ENCODE assay signal across 8 mouse cellular contexts in the genomic region with DNA sequence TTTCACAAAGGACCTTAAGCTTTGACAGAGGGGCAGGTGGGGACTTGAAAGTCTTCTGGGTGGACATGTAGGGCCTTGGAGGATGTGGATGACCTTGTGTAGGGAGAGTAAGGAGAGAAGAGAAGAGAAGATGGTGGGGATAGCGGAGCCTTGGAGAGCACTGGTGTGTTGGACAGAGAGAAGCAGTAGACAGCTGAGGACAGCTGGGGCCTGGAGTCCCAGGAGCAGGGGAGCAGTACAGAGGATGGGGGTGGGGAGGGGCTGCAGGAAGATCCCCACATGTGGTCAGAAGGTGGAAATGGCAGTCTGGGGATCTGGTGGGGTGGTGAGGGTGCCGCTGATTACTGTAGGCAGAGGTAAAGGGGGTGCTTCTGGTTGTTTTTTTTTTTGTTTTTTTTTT. TPM values are rescaled to one million over a fixed set of nuclear protein-coding genes. Genes with fewer than 3 reads are reported as not detected.
DNase-seq lines count a peak whose midpoint lies in the region; ATAC-seq and TF ChIP-seq lines count a peak whose summit lies in the region.

No protein-coding gene starts in this region.

- peaks cover 38% of the 10 kb centered on the region for H3K4me1 ChIP-seq in kidney, postnatal 0 days (replicated peaks; ENCODE audit: insufficient read depth, low read length)
- peaks cover 69% of the 10 kb centered on the region for H3K4me1 ChIP-seq in heart, embryonic 12.5 days (replicated peaks)
- H3K4me1 ChIP-seq in intestine, postnatal 0 days (replicated peaks; ENCODE audit: control insufficient read depth, insufficient read depth, low read length): peaks cover 20% of the 10 kb centered on the region; the same call in 1 of the 2 replicates
- peaks cover 49% of the 10 kb centered on the region for H3K4me1 ChIP-seq in neural tube, embryonic 12.5 days

- DNase-seq in kidney, postnatal 0 days (ENCODE audit: low spot score): no peak
- DNase-seq in kidney, postnatal 36 days: no peak
- no peak for DNase-seq in layer of hippocampus, adult 9-10 months (ENCODE audit: low spot score)
- DNase-seq in c-Kit-positive CD71-positive TER-119-positive erythroid progenitor cells, embryonic 14.5 days (ENCODE audit: low spot score): no peak
- DNase-seq in gastrocnemius, postnatal 14 days: no peak

- no peak for ATAC-seq in kidney, postnatal 0 days (replicated peaks; ENCODE audit: low FRiP score, low read depth)
- ATAC-seq in heart, embryonic 12.5 days (ENCODE audit: insufficient number of reproducible peaks, low FRiP score): no peak
- ATAC-seq in intestine, postnatal 0 days: no peak
- no peak for ATAC-seq in neural tube, embryonic 12.5 days (ENCODE audit: low FRiP score, low read depth)

- 68% methylated on average over 2 of the region's 2 CpGs for WGBS in kidney, postnatal 0 days
- 79% methylated on average over 2 of the region's 2 CpGs for WGBS in heart, embryonic 12.5 days
- WGBS in intestine, postnatal 0 days: 63% methylated on average over 2 of the region's 2 CpGs
- WGBS in neural tube, embryonic 12.5 days: 58% methylated on average over 2 of the region's 2 CpGs

- H3K36me3 ChIP-seq in kidney, postnatal 0 days (ENCODE audit: insufficient read depth, low read length): no peaks in the 10 kb centered on the region
- H3K36me3 ChIP-seq in heart, embryonic 12.5 days: no peaks in the 10 kb centered on the region
- H3K36me3 ChIP-seq in intestine, postnatal 0 days (ENCODE audit: control insufficient read depth, insufficient read depth): peaks cover 5% of the 10 kb centered on the region; the same call in 1 of the 2 replicates
- H3K36me3 ChIP-seq in neural tube, embryonic 12.5 days: no peaks in the 10 kb centered on the region

- peak overlapping the region; percentile 34 for H3K4me2 ChIP-seq in kidney, postnatal 0 days (ENCODE audit: low read length)
- H3K4me2 ChIP-seq in heart, embryonic 12.5 days: peak overlapping the region; percentile 41; the same call in 1 of the 2 replicates
- H3K4me2 ChIP-seq in intestine, postnatal 0 days (replicated peaks; ENCODE audit: low read depth): peak overlapping the region; percentile 32
- peak overlapping the region; percentile 46 for H3K4me2 ChIP-seq in neural tube, embryonic 12.5 days (replicated peaks)

- intact Hi-C loops in gastrocnemius, postnatal 14 days (cut with DNase I; ENCODE audit: low total_unique reads): no loop called here

- no peaks in the 10 kb centered on the region for H3K9me3 ChIP-seq in kidney, postnatal 0 days (replicated peaks; ENCODE audit: low read length)
- H3K9me3 ChIP-seq in heart, embryonic 12.5 days (replicated peaks): no peaks in the 10 kb centered on the region
- no peaks in the 10 kb centered on the region for H3K9me3 ChIP-seq in intestine, postnatal 0 days (ENCODE audit: control insufficient read depth)
- no peaks in the 10 kb centered on the region for H3K9me3 ChIP-seq in neural tube, embryonic 12.5 days

- no peaks in the 10 kb centered on the region for H3K27me3 ChIP-seq in kidney, postnatal 0 days (ENCODE audit: insufficient read depth, low read length)
- H3K27me3 ChIP-seq in heart, embryonic 12.5 days (replicated peaks): no peaks in the 10 kb centered on the region
- no peaks in the 10 kb centered on the region for H3K27me3 ChIP-seq in intestine, postnatal 0 days (replicated peaks; ENCODE audit: control insufficient read depth, insufficient read depth, low read length)
- no peaks in the 10 kb centered on the region for H3K27me3 ChIP-seq in neural tube, embryonic 12.5 days (replicated peaks)

- TF ChIP-seq CTCF in kidney, postnatal 0 days (IDR thresholded peaks at IDR 0.05; ENCODE audit: low read depth): no peak
- TF ChIP-seq CTCF in intestine, postnatal 0 days (IDR thresholded peaks at IDR 0.05; ENCODE audit: low read depth): no peak

- H3K27ac ChIP-seq in kidney, postnatal 0 days: 0 out of 2 replicates have a peak overlapping the region, but pooled peaks have one; percentile 36
- no peak overlapping the region for H3K27ac ChIP-seq in heart, embryonic 12.5 days (ENCODE audit: poor library complexity, severe bottlenecking)
- H3K27ac ChIP-seq in intestine, postnatal 0 days (ENCODE audit: low read depth, low read length): no peak overlapping the region
- no peak overlapping the region for H3K27ac ChIP-seq in neural tube, embryonic 12.5 days

- 0 out of 2 replicates have a peak overlapping the region, but pooled peaks have one; percentile 5 for H3K4me3 ChIP-seq in kidney, postnatal 0 days (replicated peaks; ENCODE audit: low read depth, low read length)
- H3K4me3 ChIP-seq in heart, embryonic 12.5 days: no peak overlapping the region
- H3K4me3 ChIP-seq in intestine, postnatal 0 days (ENCODE audit: low read depth, low read length): no peak overlapping the region
- H3K4me3 ChIP-seq in neural tube, embryonic 12.5 days: no peak overlapping the region

- H3K9ac ChIP-seq in kidney, postnatal 0 days (ENCODE audit: low read depth, low read length): 0 out of 2 replicates have a peak overlapping the region, but pooled peaks have one; percentile 13
- H3K9ac ChIP-seq in heart, embryonic 12.5 days: no peak overlapping the region
- no peak overlapping the region for H3K9ac ChIP-seq in intestine, postnatal 0 days (ENCODE audit: low read depth, low read length)
- 0 out of 2 replicates have a peak overlapping the region, but pooled peaks have one; percentile 13 for H3K9ac ChIP-seq in neural tube, embryonic 12.5 days

RNA-seq across cellular contexts. Expression of gene Arrb1, which starts 4.8 kb away (rescaled TPM):
- 6.6 and 7.6 TPM in 2 replicates for polyA plus RNA-seq in kidney, postnatal 0 days (2015; fragmentation: Nextera tagmentation; extraction: Ambion mirVana)
- polyA plus RNA-seq in heart, embryonic 12.5 days (2016; fragmentation: Nextera tagmentation; extraction: Ambion mirVana): 13.4 and 14.5 TPM in 2 replicates
- 4.2 and 4.4 TPM in 2 replicates for polyA plus RNA-seq in intestine, postnatal 0 days (2015; fragmentation: Nextera tagmentation; extraction: Ambion mirVana)
- 16.3 and 18.4 TPM in 2 replicates for polyA plus RNA-seq in neural tube, embryonic 12.5 days (2016; fragmentation: Nextera tagmentation; extraction: Ambion mirVana)
- 10 to 100 TPM; 14.3 to 15.2 TPM for total RNA-seq in gastrocnemius, postnatal 14 days (2021)

RNA-seq across cellular contexts. Expression of gene Rps3, which starts 56.5 kb away (rescaled TPM):
- 873 and 942 TPM in 2 replicates for polyA plus RNA-seq in kidney, postnatal 0 days (2015; fragmentation: Nextera tagmentation; extraction: Ambion mirVana)
- polyA plus RNA-seq in heart, embryonic 12.5 days (2016; fragmentation: Nextera tagmentation; extraction: Ambion mirVana): 459 and 490 TPM in 2 replicates
- polyA plus RNA-seq in intestine, postnatal 0 days (2015; fragmentation: Nextera tagmentation; extraction: Ambion mirVana): 531 and 541 TPM in 2 replicates
- 536 and 541 TPM in 2 replicates for polyA plus RNA-seq in neural tube, embryonic 12.5 days (2016; fragmentation: Nextera tagmentation; extraction: Ambion mirVana)
- total RNA-seq in gastrocnemius, postnatal 14 days (2021): 100 to 1,000 TPM; 262 to 278 TPM

Comparison
In these comparisons a context has a peak if more than half of its experiments do, and no peak if none do; other contexts are left out.
1. H3K9ac ChIP-seq: peak in kidney, postnatal 0 days (single experiment) and neural tube, embryonic 12.5 days (single experiment); none in heart, embryonic 12.5 days (single experiment) and intestine, postnatal 0 days (single experiment).
2. Peak in every context shown above with its lines, with median percentiles within 50 percentile points of each other: H3K4me2 ChIP-seq.